Mouse (Mus musculus) hindbrain, embryonic 10.5 days (tissue): ENCODE data around the gene Ace3. TPM values are rescaled to one million over a fixed set of nuclear protein-coding genes. Genes with fewer than 3 reads are reported as not detected.
"Not testable (repeated sequence)": the region's sequence is repeated elsewhere in the genome, so short reads cannot be mapped to it uniquely, and the experiment has no call there.

Experiments used
- DNase-seq: peaks from one replicate; pipeline ENCODE4 v3.0.0-alpha.2; 2017; ENCODE audit warnings: low spot score
- H3K27ac ChIP-seq: fragments of 300-500 bp; sonication (generic); 2 replicates; pipeline ENCODE4 v1.5.1; 2016; ENCODE audit warnings: mild to moderate bottlenecking, moderate library complexity
- H3K27me3 ChIP-seq: fragments of 300-500 bp; sonication (generic); 2 replicates; pipeline ENCODE4 v1.6.1; 2016; ENCODE audit warnings: mild to moderate bottlenecking; ENCODE audit not compliant: poor library complexity, insufficient read depth, severe bottlenecking
- H3K36me3 ChIP-seq: fragments of 300-500 bp; sonication (generic); 2 replicates; pipeline ENCODE4 v1.6.1; 2016; ENCODE audit warnings: mild to moderate bottlenecking, moderate library complexity
- H3K4me1 ChIP-seq: fragments of 300-500 bp; sonication (generic); replicated peaks from 2 replicates; pipeline ENCODE4 v1.6.1; 2016; ENCODE audit warnings: mild to moderate bottlenecking
- H3K4me3 ChIP-seq: fragments of 300-500 bp; sonication (generic); 2 replicates; pipeline ENCODE4 v1.5.1; 2016; ENCODE audit warnings: mild to moderate bottlenecking, moderate library complexity
- H3K9me3 ChIP-seq: fragments of 300-500 bp; sonication (generic); 2 replicates; pipeline ENCODE4 v1.6.1; 2016; ENCODE audit warnings: mild to moderate bottlenecking, moderate library complexity
- WGBS: fragments of 180-500 bp; shearing (Covaris S2); methylation state at CpG from one replicate; pipeline ENCODE4 v1.1.7; 2016; 5-methylcytosine and 5-hydroxymethylcytosine counted together
- polyA plus RNA-seq: library from polyadenylated mRNA; unstranded; fragments of >200 nt; fragmentation: Nextera tagmentation; extraction: Ambion mirVana; gene quantifications from 2 replicates; pipeline ENCODE4 v1.2.1, GENCODE M21; 2016

Gene Ace3
- polyA plus RNA-seq, 1 experiment from 2014 or later, result not detected

DNA sequence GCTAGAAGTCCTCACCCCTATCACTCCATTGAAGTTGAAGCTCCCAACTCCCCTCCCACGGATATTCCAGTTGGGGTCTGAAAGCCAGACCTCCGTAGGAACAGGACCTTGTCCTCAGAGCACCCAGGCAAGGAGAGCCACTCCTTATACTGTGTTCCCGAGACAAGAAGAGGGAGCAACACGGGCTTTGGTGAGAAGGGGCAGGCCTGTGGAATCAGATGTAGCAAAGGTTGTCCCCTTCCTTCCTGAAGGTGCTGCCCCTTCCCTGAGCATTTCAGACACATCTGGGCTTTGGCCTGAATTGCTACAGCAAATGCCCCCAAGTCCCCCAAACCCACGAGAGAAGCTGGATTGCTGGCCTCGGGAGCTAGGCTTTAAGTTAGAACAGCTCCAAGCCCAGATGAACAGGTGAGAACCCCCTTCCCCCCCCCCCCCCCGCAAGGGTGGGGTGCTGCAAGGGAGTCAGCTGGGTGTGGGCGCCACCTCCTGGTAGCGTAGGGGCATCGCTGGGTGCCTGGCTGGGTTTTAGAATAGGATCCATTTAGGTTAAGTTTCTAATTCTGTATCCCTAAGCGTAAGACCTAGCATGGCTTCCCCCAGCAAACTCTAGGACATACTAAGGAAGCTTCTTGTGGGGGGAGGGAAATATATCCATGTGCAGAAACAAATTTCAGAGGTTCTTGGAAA, 32.1 kb downstream of the Ace3 start:
- peaks cover 7% of the 10 kb centered on the region; the same call in 1 of the 2 replicates for H3K4me1 ChIP-seq
- WGBS, result 39% methylated on average over 11 of the region's 11 CpGs

DNA sequence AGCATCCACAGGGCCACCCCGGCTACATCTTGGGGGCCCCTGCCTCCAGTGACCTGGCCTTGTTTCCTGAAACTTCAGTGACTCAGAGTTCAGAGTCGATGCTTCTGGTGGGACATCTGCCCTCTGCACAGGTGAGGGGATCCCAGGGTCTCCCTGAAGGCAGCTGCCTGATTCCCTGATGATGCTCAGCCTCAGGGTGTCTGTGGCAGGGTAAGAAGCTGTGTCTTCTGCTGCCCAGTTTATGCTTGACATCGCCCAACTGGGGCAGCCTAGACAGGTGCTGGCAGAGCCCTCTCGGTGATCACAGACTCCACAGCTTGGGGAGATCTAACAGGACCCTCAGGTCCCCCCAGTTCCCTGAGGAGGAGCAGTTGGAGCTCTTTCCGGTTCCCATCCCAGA, 33.1 kb downstream of the Ace3 start:
- WGBS, result 89% methylated on average over 5 of the region's 5 CpGs
- peaks cover 7% of the 10 kb centered on the region; the same call in 1 of the 2 replicates for H3K4me1 ChIP-seq
- H3K9me3 ChIP-seq, result no peaks in the 10 kb centered on the region; the same call in 1 of the 2 replicates
- H3K27me3 ChIP-seq, result no peaks in the 10 kb centered on the region
- peaks cover 8% of the 10 kb centered on the region for H3K36me3 ChIP-seq
- no peak overlapping the region for H3K4me3 ChIP-seq
- DNase-seq, result no peak
- no peak overlapping the region for H3K27ac ChIP-seq

More for the DNA sequence above, 32.1 kb downstream of the Ace3 start:
- peak; percentile 41 for DNase-seq
- no peaks in the 10 kb centered on the region for H3K9me3 ChIP-seq
- H3K27me3 ChIP-seq, result peaks cover 5% of the 10 kb centered on the region
- peaks cover 8% of the 10 kb centered on the region for H3K36me3 ChIP-seq
- H3K27ac ChIP-seq, result no peak overlapping the region
- H3K4me3 ChIP-seq, result no peak overlapping the region

GRCm38 (mm10) chr11:106032074-106032473, 37.6 kb downstream of the Ace3 start:
- Histone ChIP-seq H3K4me3 (peak overlapping the region; percentile 47), H3K4me1 (peaks cover 15% of the 10 kb centered on the region), H3K27ac (peak overlapping the region; percentile 75; the same call in 1 of the 2 replicates)
- not testable (repeated sequence) for H3K9me3 ChIP-seq, H3K36me3 ChIP-seq, DNase-seq, H3K27me3 ChIP-seq
- 36% methylated on average over 15 of the region's 25 CpGs for WGBS

DNA sequence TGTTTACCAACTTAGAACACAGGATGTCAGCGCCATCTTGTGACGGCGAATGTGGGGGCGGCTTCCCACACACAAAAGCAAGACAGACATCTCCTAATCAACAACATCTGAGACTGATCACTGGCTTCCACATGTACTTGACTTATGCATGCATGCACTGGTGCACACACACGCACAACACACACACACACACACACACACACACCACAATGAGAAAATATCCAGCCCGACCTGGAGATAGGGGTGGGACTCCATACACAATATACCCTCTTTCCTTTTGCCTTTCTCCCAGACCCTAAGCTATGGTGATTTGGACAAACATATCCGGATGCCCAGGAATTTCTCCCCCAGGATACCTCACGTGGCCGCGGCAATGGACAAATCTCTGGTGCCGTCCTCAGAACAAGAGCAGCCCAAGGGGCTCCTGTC, 39.0 kb downstream of the Ace3 start:
- H3K4me3 ChIP-seq, result peak overlapping the region; percentile 23
- no peaks in the 10 kb centered on the region for H3K27me3 ChIP-seq
- WGBS, result 45% methylated on average over 11 of the region's 11 CpGs
- no peaks in the 10 kb centered on the region; the same call in 1 of the 2 replicates for H3K9me3 ChIP-seq
- H3K4me1 ChIP-seq, result peaks cover 27% of the 10 kb centered on the region
- peak; percentile 59 for DNase-seq
- no peaks in the 10 kb centered on the region for H3K36me3 ChIP-seq
- H3K27ac ChIP-seq, result peak overlapping the region; percentile 82

- no peaks in the 10 kb centered on the region; the same call in 1 of the 2 replicates for H3K9me3 ChIP-seq
- no peak for DNase-seq
- no peak overlapping the region for H3K27ac ChIP-seq
- H3K4me3 ChIP-seq, result no peak overlapping the region
- WGBS, result 90% methylated on average over 9 of the region's 9 CpGs
- H3K27me3 ChIP-seq, result no peaks in the 10 kb centered on the region
- H3K36me3 ChIP-seq, result no peaks in the 10 kb centered on the region
- peaks cover 31% of the 10 kb centered on the region for H3K4me1 ChIP-seq
Observed at GRCm38 (mm10) chr11:106034986-106035385, 40.5 kb downstream of the Ace3 start.

- peak; percentile 98 for DNase-seq
- Histone ChIP-seq H3K27ac (peak within 1 kb of the TSS; percentile 92), H3K27me3 (no peaks in the 10 kb centered on the region)
Observed at GRCm38 (mm10) chr11:106036548-106037417, 42.3 kb downstream of the Ace3 start, which contains the start of gene Dcaf7. Gene Dcaf7 (plus strand): TSS chr11:106036872.

DNA sequence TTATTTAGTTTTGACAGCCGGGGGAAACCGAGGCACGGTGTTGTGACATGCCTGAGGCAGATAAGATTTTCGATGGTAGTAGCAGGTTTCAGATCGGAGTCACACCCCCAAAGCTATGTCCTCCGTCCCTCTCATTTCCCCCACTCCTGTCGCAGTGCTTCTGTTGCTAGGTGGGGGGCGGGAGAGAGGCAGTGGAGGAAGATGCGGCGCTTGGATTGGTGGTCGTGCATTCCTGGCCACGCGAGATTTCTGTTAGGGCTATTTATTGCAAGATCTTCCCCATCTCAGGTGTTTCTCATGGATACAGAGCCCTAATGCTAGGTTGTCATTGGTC, 42.9 kb downstream of the Ace3 start:
- no peaks in the 10 kb centered on the region; the same call in 1 of the 2 replicates for H3K36me3 ChIP-seq
- whole genome bisulfite sequencing, result under 1% methylated on average over 13 of the region's 13 CpGs
- no peaks in the 10 kb centered on the region for H3K9me3 ChIP-seq
- H3K4me3 ChIP-seq, result peak overlapping the region; percentile 98
- no peaks in the 10 kb centered on the region for H3K27me3 ChIP-seq
- H3K27ac ChIP-seq, result peak overlapping the region; percentile 92
- H3K4me1 ChIP-seq, result peaks cover 31% of the 10 kb centered on the region
- peak; percentile 59 for DNase-seq

More at GRCm38 (mm10) chr11:106036548-106037417, 42.3 kb downstream of the Ace3 start, which contains the start of gene Dcaf7:
- H3K36me3 ChIP-seq, result no peaks in the 10 kb centered on the region; the same call in 1 of the 2 replicates
- H3K9me3 ChIP-seq, result no peaks in the 10 kb centered on the region; the same call in 1 of the 2 replicates
- WGBS, result under 1% methylated on average over 66 of the region's 66 CpGs
- peaks cover 31% of the 10 kb centered on the region for H3K4me1 ChIP-seq
- H3K4me3 ChIP-seq, result peak within 1 kb of the TSS; percentile 98

GRCm38 (mm10) chr11:106044349-106044748, 49.9 kb downstream of the Ace3 start:
- no peak for DNase-seq
- no peak overlapping the region for H3K4me3 ChIP-seq
- H3K27me3 ChIP-seq, result no peaks in the 10 kb centered on the region
- no peak overlapping the region for H3K27ac ChIP-seq
- H3K9me3 ChIP-seq, result no peaks in the 10 kb centered on the region
- no peaks in the 10 kb centered on the region for H3K4me1 ChIP-seq
- peaks cover 39% of the 10 kb centered on the region for H3K36me3 ChIP-seq

GRCm38 (mm10) chr11:106045256-106045655, 50.8 kb downstream of the Ace3 start:
- no peaks in the 10 kb centered on the region for H3K9me3 ChIP-seq
- no peaks in the 10 kb centered on the region for H3K4me1 ChIP-seq
- no peak for DNase-seq
- WGBS, result 84% methylated on average over 1 of the region's 1 CpGs
- H3K4me3 ChIP-seq, result no peak overlapping the region
- no peaks in the 10 kb centered on the region for H3K27me3 ChIP-seq
- H3K27ac ChIP-seq, result no peak overlapping the region
- peaks cover 48% of the 10 kb centered on the region for H3K36me3 ChIP-seq

DNA sequence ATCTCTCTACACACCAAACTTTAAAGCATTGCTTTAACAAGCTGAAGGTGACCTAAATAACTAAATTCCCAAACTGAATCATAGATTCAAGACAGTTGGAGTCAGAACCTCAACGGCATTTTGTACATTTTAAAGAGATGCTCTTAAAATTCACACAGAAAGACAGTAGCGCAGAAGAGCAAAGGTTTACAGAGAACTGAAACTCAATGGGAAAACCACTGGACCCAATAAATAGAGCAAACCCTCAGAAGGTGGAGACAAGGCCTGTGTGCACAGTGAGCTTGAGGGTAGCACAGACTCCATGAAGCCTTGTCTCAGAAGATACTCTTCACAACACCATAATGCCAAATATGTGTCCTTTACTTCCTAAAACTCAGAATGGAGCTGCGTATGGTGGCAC, 51.3 kb downstream of the Ace3 start:
- Histone ChIP-seq H3K4me1 (no peaks in the 10 kb centered on the region), H3K27ac (no peak overlapping the region), H3K36me3 (peaks cover 53% of the 10 kb centered on the region), H3K9me3 (no peaks in the 10 kb centered on the region), H3K27me3 (no peaks in the 10 kb centered on the region), H3K4me3 (no peak overlapping the region)
- WGBS, result 96% methylated on average over 3 of the region's 3 CpGs
- no peak for DNase-seq

- DNase-seq, result no peak
- H3K27me3 ChIP-seq, result no peaks in the 10 kb centered on the region
- peaks cover 61% of the 10 kb centered on the region for H3K36me3 ChIP-seq
- 87% methylated on average over 9 of the region's 9 CpGs for WGBS
- no peaks in the 10 kb centered on the region for H3K9me3 ChIP-seq
- no peaks in the 10 kb centered on the region for H3K4me1 ChIP-seq
- H3K27ac ChIP-seq, result no peak overlapping the region
- H3K4me3 ChIP-seq, result no peak overlapping the region
Observed at GRCm38 (mm10) chr11:106046584-106046983, 52.1 kb downstream of the Ace3 start.

- Histone ChIP-seq H3K4me3 (no peak overlapping the region), H3K9me3 (no peaks in the 10 kb centered on the region), H3K27me3 (no peaks in the 10 kb centered on the region), H3K27ac (no peak overlapping the region), H3K4me1 (no peaks in the 10 kb centered on the region), H3K36me3 (peaks cover 100% of the 10 kb centered on the region)
- whole genome bisulfite sequencing, result 93% methylated on average over 2 of the region's 2 CpGs
- no peak for DNase-seq
Observed at GRCm38 (mm10) chr11:106053921-106054320, 59.4 kb downstream of the Ace3 start.

DNA sequence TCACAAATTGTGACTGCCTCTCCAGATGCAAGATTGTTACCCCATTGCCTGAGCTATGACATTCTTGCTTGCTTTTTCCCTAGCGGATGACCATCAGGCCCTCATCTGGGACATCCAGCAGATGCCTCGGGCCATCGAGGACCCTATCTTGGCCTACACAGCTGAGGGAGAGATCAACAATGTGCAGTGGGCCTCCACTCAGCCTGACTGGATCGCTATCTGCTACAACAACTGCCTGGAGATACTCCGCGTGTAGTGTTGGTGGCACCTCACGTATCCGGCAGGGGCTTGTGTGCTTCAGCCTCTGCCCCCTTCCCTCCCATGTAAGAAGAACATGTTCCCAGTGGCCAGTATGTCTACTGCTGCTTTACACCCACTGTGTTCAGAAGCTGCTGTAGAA, 60.1 kb downstream of the Ace3 start:
- WGBS, result 97% methylated on average over 8 of the region's 8 CpGs
- H3K27me3 ChIP-seq, result no peaks in the 10 kb centered on the region
- no peaks in the 10 kb centered on the region for H3K4me1 ChIP-seq
- no peak overlapping the region for H3K27ac ChIP-seq
- no peak overlapping the region for H3K4me3 ChIP-seq
- H3K36me3 ChIP-seq, result peaks cover 100% of the 10 kb centered on the region
- no peak for DNase-seq
- H3K9me3 ChIP-seq, result no peaks in the 10 kb centered on the region
